Mouse (Mus musculus) midbrain, embryonic 10.5 days (tissue): Measurements from ENCODE around the gene Kpna1. TPM values are rescaled to one million over a fixed set of nuclear protein-coding genes. Genes with fewer than 3 reads are reported as not detected.
"Not testable (repeated sequence)": the region's sequence is repeated elsewhere in the genome, so short reads cannot be mapped to it uniquely, and the experiment has no call there.

Source experiments
- DNase-seq: peaks from one replicate; pipeline ENCODE4 v3.0.0-alpha.2; 2017; ENCODE audit warnings: low spot score
- H3K27ac ChIP-seq: fragments of 300-500 bp; sonication (generic); replicated peaks from 2 replicates; pipeline ENCODE4 v1.5.1; 2016; ENCODE audit warnings: mild to moderate bottlenecking
- H3K27me3 ChIP-seq: fragments of 300-500 bp; sonication (generic); 2 replicates; pipeline ENCODE4 v1.6.1; 2016; ENCODE audit warnings: low read depth, mild to moderate bottlenecking; ENCODE audit not compliant: poor library complexity, severe bottlenecking
- H3K36me3 ChIP-seq: fragments of 300-500 bp; sonication (generic); 2 replicates; pipeline ENCODE4 v1.6.1; 2016; ENCODE audit warnings: mild to moderate bottlenecking, moderate library complexity
- H3K4me1 ChIP-seq: fragments of 300-500 bp; sonication (generic); 2 replicates; pipeline ENCODE4 v1.6.1; 2016
- H3K4me3 ChIP-seq: fragments of 300-500 bp; sonication (generic); 2 replicates; pipeline ENCODE4 v1.5.1; 2016; ENCODE audit warnings: mild to moderate bottlenecking, moderate library complexity
- H3K9me3 ChIP-seq: fragments of 300-500 bp; sonication (generic); replicated peaks from 2 replicates; pipeline ENCODE4 v1.6.1; 2016; ENCODE audit warnings: mild to moderate bottlenecking
- WGBS: fragments of 180-500 bp; shearing (Covaris S2); methylation state at CpG from one replicate; pipeline ENCODE4 v1.1.7; 2016; 5-methylcytosine and 5-hydroxymethylcytosine counted together
- polyA plus RNA-seq: library from polyadenylated mRNA; unstranded; fragments of >200 nt; fragmentation: Nextera tagmentation; extraction: Ambion mirVana; gene quantifications from 2 replicates; pipeline ENCODE4 v1.2.1, GENCODE M21; 2016

Kpna1 gene
- polyA plus RNA-seq, 1 experiment from 2014 or later: 76.4 TPM

- H3K9me3 ChIP-seq, H3K27ac ChIP-seq, H3K4me1 ChIP-seq, H3K4me3 ChIP-seq, H3K27me3 ChIP-seq, DNase-seq: not testable (repeated sequence)
- 91% methylated on average over 1 of the region's 1 CpGs for WGBS
- H3K36me3 ChIP-seq: peaks cover 11% of the 10 kb centered on the region
These were observed 84.0 kb downstream of the Kpna1 start for GRCm38 (mm10) chr16:36062534-36062933.

GRCm38 (mm10) chr16:36063315-36063714 lies 84.8 kb downstream of the Kpna1 start:
- H3K4me1 ChIP-seq: peaks cover under 1% of the 10 kb centered on the region
- no peak overlapping the region for H3K4me3 ChIP-seq
- WGBS: 79% methylated on average over 2 of the region's 2 CpGs
- peaks cover 16% of the 10 kb centered on the region for H3K36me3 ChIP-seq
- H3K27me3 ChIP-seq: no peaks in the 10 kb centered on the region
- H3K9me3 ChIP-seq: no peaks in the 10 kb centered on the region
- no peak for DNase-seq
- no peak overlapping the region for H3K27ac ChIP-seq

GRCm38 (mm10) chr16:36064904-36065303 lies 86.4 kb downstream of the Kpna1 start:
- Histone ChIP-seq H3K4me3 (no peak overlapping the region), H3K36me3 (peaks cover 22% of the 10 kb centered on the region), H3K4me1 (peaks cover 17% of the 10 kb centered on the region), H3K27me3 (no peaks in the 10 kb centered on the region), H3K27ac (no peak overlapping the region), H3K9me3 (no peaks in the 10 kb centered on the region)
- 89% methylated on average over 5 of the region's 5 CpGs for WGBS
- no peak for DNase-seq

- H3K9me3 ChIP-seq: no peaks in the 10 kb centered on the region
- peaks cover 19% of the 10 kb centered on the region for H3K36me3 ChIP-seq
- H3K27ac ChIP-seq: no peak overlapping the region
- H3K27me3 ChIP-seq: no peaks in the 10 kb centered on the region
- DNase-seq: no peak
- H3K4me3 ChIP-seq: no peak overlapping the region
- H3K4me1 ChIP-seq: peaks cover 26% of the 10 kb centered on the region
- 69% methylated on average over 2 of the region's 2 CpGs for WGBS
These were observed 89.1 kb downstream of the Kpna1 start for GRCm38 (mm10) chr16:36067694-36068093.

- peaks cover 29% of the 10 kb centered on the region for H3K4me1 ChIP-seq
- WGBS: 90% methylated on average over 3 of the region's 3 CpGs
- H3K4me3 ChIP-seq: no peak overlapping the region
- no peak for DNase-seq
- peaks cover 19% of the 10 kb centered on the region for H3K36me3 ChIP-seq
- no peaks in the 10 kb centered on the region for H3K9me3 ChIP-seq
- H3K27ac ChIP-seq: no peak overlapping the region
- no peaks in the 10 kb centered on the region for H3K27me3 ChIP-seq
These were observed 89.8 kb downstream of the Kpna1 start for GRCm38 (mm10) chr16:36068356-36068755.

GRCm38 (mm10) chr16:36069819-36070575 lies 91.4 kb downstream of the Kpna1 start:
- Histone ChIP-seq H3K27ac (peak overlapping the region; percentile 99), H3K4me1 (peaks cover 29% of the 10 kb centered on the region), H3K4me3 (peak overlapping the region; percentile 82), H3K9me3 (no peaks in the 10 kb centered on the region), H3K36me3 (peaks cover 19% of the 10 kb centered on the region), H3K27me3 (no peaks in the 10 kb centered on the region)
- 56% methylated on average over 9 of the region's 9 CpGs for WGBS
- DNase-seq: no peak

- peaks cover 29% of the 10 kb centered on the region for H3K4me1 ChIP-seq
- H3K4me3 ChIP-seq: peak overlapping the region; percentile 82
- H3K9me3 ChIP-seq: no peaks in the 10 kb centered on the region
- peaks cover 19% of the 10 kb centered on the region for H3K36me3 ChIP-seq
- 0% methylated on average over 16 of the region's 16 CpGs for WGBS
- peak overlapping the region; percentile 99 for H3K27ac ChIP-seq
- DNase-seq: no peak
- H3K27me3 ChIP-seq: no peaks in the 10 kb centered on the region
These were observed 92.5 kb downstream of the Kpna1 start for GRCm38 (mm10) chr16:36071071-36071449.

- Histone ChIP-seq H3K36me3 (peaks cover 17% of the 10 kb centered on the region), H3K27me3 (no peaks in the 10 kb centered on the region), H3K9me3 (no peaks in the 10 kb centered on the region), H3K4me1 (peaks cover 29% of the 10 kb centered on the region), H3K4me3 (peak within 1 kb of the TSS; percentile 82), H3K27ac (peak within 1 kb of the TSS; percentile 99)
- DNase-seq: peak; percentile 91
- under 1% methylated on average over 81 of the region's 81 CpGs for WGBS
These were observed 93.2 kb downstream of the Kpna1 start, which contains the start of the genes Fam162a and Ccdc58 for GRCm38 (mm10) chr16:36071450-36072379. Gene Fam162a (minus strand): TSS chr16:36071594. Gene Ccdc58 (plus strand): TSS chr16:36071685.

GRCm38 (mm10) chr16:36072410-36073011 lies 94.0 kb downstream of the Kpna1 start:
- no peak for DNase-seq
- WGBS: 32% methylated on average over 8 of the region's 8 CpGs
- Histone ChIP-seq H3K9me3 (no peaks in the 10 kb centered on the region), H3K4me3 (peak overlapping the region; percentile 82), H3K36me3 (peaks cover 11% of the 10 kb centered on the region; the same call in 1 of the 2 replicates), H3K27me3 (no peaks in the 10 kb centered on the region), H3K27ac (peak overlapping the region; percentile 99), H3K4me1 (peaks cover 29% of the 10 kb centered on the region)

- 91% methylated on average over 3 of the region's 3 CpGs for WGBS
- Histone ChIP-seq H3K36me3 (peaks cover 5% of the 10 kb centered on the region), H3K27ac (no peak overlapping the region), H3K9me3 (no peaks in the 10 kb centered on the region), H3K27me3 (no peaks in the 10 kb centered on the region), H3K4me3 (no peak overlapping the region), H3K4me1 (peaks cover 14% of the 10 kb centered on the region)
- DNase-seq: no peak
These were observed 96.2 kb downstream of the Kpna1 start for GRCm38 (mm10) chr16:36074772-36075171.

- H3K4me3 ChIP-seq: no peak overlapping the region
- 96% methylated on average over 3 of the region's 3 CpGs for WGBS
- H3K27ac ChIP-seq: no peak overlapping the region
- no peaks in the 10 kb centered on the region for H3K4me1 ChIP-seq
- no peaks in the 10 kb centered on the region for H3K27me3 ChIP-seq
- H3K36me3 ChIP-seq: peaks cover 33% of the 10 kb centered on the region
- no peaks in the 10 kb centered on the region for H3K9me3 ChIP-seq
- DNase-seq: no peak
These were observed 101.4 kb downstream of the Kpna1 start for GRCm38 (mm10) chr16:36079916-36080315.
